1 mouse cellular context compared by ENCODE assay signal in genomic region chr17:32362686-32363085, GRCm38 (mm10).
TF ChIP-seq lines count a peak whose summit lies in the region.

No protein-coding gene starts in this region.

TF ChIP-seq in CH12.LX, 34 proteins besides CTCF, POLR2A, EP300 and RAD21:
- TF ChIP-seq NELFE (IDR thresholded peaks at IDR 0.05; ENCODE audit: low read depth, low read length) (no peak), MAFK (IDR thresholded peaks at IDR 0.05; ENCODE audit: insufficient replicate concordance, low read length) (no peak), MEF2A (IDR thresholded peaks at IDR 0.05; ENCODE audit: borderline replicate concordance, low read depth, low read length) (no peak), ZMIZ1 (IDR thresholded peaks at IDR 0.05; ENCODE audit: low read depth, low read length) (no peak), ETS1 (conservative IDR thresholded peaks at IDR 0.05; ENCODE audit: low read depth, low read length) (no peak), MAX (IDR thresholded peaks at IDR 0.05; ENCODE audit: low read length) (no peak), SMC3 (IDR thresholded peaks at IDR 0.05; ENCODE audit: low read depth, low read length) (no peak), MYC (IDR thresholded peaks at IDR 0.05; ENCODE audit: low read depth, low read length) (no peak), JUN (IDR thresholded peaks at IDR 0.05; ENCODE audit: insufficient read depth, low read depth, low read length) (no peak), CHD1 (IDR thresholded peaks at IDR 0.05; ENCODE audit: low read depth, low read length) (no peak), HCFC1 (IDR thresholded peaks at IDR 0.05; ENCODE audit: low read depth, low read length) (no peak), ZKSCAN1 (IDR thresholded peaks at IDR 0.05; ENCODE audit: borderline replicate concordance, low read depth, low read length) (no peak), ZNF384 (IDR thresholded peaks at IDR 0.05; ENCODE audit: low read depth, low read length) (no peak), ZC3H11A (IDR thresholded peaks at IDR 0.05; ENCODE audit: low read depth, low read length) (no peak), NRF1 (IDR thresholded peaks at IDR 0.05; ENCODE audit: low read depth, low read length) (no peak)
